Mouse (Mus musculus) right cerebral cortex, adult 18-20 months (tissue): ENCODE results near the gene Csrnp1.
"Not testable (repeated sequence)": the region's sequence is repeated elsewhere in the genome, so short reads cannot be mapped to it uniquely, and the experiment has no call there.

Experiments used
- DNase-seq: peaks from one replicate; pipeline ENCODE4 v3.0.0; 2022; ENCODE audit warnings: mixed read lengths

Csrnp1 gene

GRCm38 (mm10) chr9:119984536-119985011, at the start of gene Csrnp1:
Gene Csrnp1, minus strand, starts transcription at chr9:119984658.
- DNase-seq = no peak

GRCm38 (mm10) chr9:120032710-120033109, 48.3 kb upstream of the Csrnp1 start:
- no peak for DNase-seq

DNA sequence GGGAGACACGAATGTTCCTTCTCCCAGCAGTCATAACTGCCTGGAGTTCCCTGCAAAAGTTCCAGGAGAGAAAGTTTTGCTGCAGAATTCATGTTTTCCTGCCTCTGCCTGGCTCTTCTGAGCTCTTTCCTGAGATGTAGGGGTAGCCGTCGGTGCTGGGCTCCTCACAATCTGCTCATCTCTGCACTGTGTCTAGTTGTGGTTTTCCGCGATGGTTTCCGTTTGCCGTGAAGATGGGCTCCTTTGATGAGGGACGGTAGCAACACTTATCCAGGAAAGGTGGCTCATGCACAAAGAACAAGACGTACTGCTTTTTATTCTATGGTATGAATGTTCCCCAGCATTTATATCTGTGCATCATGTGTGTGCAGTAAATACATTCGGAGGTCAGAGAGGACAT, 46.0 kb upstream of the Csrnp1 start:
- no peak for DNase-seq

DNA sequence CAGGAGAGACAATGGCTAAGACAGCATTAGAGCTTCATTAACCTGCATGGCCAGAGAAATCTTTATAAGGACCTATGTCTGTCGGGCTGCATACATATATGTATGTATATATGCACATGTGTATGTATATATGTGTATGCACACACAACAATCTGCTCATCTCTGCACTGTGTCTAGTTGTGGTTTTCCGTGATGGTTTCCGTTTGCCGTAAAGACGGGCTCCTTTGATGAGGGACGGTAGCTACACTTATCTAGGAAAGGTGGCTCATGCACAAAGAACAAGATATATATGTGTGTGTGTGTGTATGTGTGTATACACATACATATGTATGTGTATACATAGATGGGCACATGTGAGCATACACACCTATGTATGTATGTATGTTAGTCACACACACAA, 45.4 kb upstream of the Csrnp1 start:
- no peak for DNase-seq

- DNase-seq = no peak
Observed at GRCm38 (mm10) chr9:120027401-120028151, 43.1 kb upstream of the Csrnp1 start.

GRCm38 (mm10) chr9:120024625-120025024, 40.2 kb upstream of the Csrnp1 start:
- no peak for DNase-seq

DNA sequence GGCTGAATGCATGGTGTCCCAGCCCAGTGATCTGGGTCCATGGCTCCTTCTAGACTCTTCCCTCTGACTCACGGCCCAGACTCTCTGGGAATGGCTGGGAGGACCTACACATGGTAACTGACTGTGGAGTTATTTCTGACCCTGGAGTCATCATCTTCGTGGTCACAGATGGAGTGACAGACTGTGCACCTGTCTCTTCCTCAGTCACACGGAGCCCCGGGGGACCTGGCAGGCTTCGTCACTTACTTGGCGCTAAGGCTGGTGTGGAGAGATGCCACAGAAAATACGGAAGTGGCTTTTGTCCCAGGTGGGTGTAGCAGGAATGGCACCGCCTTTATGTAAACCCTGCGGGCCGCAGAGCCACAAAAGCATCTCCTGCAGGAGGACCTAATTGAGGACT, 39.7 kb upstream of the Csrnp1 start:
- DNase-seq = peak; percentile 37

- no peak for DNase-seq
Observed at GRCm38 (mm10) chr9:120023086-120023811, 38.8 kb upstream of the Csrnp1 start, which contains the start of gene Xirp1. Gene Xirp1, minus strand, starts transcription at chr9:120023598.

- no peak for DNase-seq
Observed at GRCm38 (mm10) chr9:120021164-120021563, 36.7 kb upstream of the Csrnp1 start.

DNA sequence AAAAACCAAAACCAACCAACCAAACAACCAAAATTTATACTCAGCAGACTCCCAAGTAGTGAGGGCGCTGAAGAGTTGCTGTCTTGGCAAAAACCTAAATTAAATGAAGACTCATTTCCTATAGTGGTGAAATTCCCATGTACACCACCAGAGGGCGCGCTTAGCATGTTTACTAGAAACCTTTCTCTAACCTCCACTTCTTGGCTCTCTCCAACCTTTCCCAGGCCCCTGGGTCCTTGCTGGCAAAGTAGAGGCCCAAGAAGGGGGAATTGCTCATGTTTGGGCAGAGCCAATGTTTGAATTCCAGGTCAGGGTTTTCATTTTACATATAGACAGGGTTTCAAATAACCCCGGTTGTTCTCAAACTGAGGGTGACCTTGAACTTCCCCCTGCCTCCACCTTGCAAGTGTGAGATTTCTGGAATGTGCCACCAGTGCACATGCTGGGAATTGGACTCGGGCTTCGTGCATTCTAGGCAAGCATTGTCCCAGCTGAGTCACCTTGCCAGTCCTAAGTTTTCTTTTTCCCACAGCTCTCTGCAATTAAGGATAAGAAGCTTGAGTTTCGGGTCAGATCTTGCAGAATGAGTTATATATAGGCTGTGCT, 35.9 kb upstream of the Csrnp1 start:
- peak; percentile 71 for DNase-seq

DNA sequence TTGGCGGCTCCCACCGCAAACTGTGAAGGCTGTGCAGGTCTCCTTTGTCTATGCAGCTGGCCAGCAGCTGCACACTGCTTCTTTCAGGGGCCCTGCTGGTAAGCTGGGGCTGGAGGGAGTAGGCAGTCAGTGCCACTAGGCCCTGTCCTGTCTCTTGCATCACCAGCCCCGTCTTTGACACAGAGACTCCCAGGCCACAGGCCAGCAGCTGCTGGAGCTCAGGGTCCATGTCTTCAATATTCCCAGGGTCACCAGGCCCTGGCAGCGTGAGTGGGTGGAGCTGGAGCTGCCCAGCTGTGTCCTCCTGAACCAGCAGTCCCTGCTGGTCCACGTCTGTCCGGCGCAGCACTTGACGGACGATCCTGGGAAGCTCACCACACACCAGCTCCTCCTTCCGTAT, 32.5 kb upstream of the Csrnp1 start:
- no peak for DNase-seq

- no peak for DNase-seq
Observed at GRCm38 (mm10) chr9:120014828-120015227, 30.4 kb upstream of the Csrnp1 start.

DNA sequence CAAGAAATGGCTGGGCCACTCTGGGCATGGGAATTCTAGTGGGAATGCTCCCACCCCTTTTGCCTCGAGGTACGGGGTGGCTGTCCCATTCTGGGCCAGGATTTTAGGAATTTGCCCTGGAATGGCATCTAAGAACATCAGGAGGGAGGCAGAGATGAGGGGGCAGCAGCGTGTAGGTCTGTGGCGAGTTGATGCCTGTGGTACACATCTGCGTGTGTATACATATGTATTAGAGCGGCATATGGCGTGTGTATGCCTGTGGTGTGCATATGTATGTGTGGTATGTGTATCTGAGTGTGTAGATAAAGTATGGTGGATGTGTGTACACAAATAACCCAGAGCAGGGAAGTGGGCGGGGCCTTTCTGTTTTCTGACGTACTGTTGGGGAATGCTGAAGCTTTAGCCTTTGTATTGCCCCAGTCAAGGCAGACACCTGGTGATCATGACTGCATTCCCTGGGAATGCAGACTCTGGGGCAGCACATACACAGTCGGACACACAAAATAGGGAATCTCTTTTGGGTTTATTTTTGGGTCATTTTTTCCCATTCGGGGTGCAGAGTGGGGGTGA, 28.9 kb upstream of the Csrnp1 start:
- no peak for DNase-seq

GRCm38 (mm10) chr9:120012781-120013180, 28.3 kb upstream of the Csrnp1 start:
- DNase-seq = peak; percentile 66

- not testable (repeated sequence) for DNase-seq
Observed at GRCm38 (mm10) chr9:120012161-120012560, 27.7 kb upstream of the Csrnp1 start.

- DNase-seq = peak; percentile 82
Observed at GRCm38 (mm10) chr9:120011533-120011932, 27.1 kb upstream of the Csrnp1 start.

DNA sequence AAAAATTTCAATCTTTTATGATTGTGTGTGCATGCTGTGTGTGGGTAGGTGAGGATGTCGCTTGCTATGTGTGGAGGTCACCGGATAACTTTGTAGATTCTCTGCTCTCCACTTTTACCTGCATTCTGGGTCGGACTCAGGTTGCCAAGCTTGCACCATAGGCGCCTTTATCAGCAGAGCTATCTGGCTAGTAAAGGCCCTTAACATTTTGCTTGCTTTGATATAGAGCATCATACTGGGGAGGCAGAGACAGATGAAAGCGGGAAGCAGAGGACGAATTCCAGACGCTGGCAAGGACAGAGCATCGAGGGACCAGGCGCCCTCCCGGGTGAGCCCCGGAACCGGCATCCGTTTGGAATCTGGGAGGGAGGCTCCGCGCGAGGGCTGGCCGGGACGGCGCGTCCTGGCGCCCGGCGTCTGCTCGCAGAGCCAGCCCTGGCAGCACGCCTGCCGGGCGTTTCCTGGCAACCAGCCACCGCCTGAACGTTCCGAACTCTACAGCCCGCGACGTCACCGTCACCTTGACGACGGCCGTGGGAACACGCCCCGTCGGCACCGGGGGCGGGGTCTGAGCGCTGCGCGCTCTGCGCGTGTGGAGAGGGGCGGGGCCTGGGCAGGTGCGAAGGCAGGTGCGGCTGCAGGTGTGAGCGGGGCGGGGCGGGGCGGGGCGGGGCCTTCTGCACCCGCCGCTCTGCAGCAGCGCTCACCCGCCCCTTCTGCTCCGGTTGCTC, 26.5 kb upstream of the Csrnp1 start:
- peak; percentile 97 for DNase-seq

GRCm38 (mm10) chr9:120009871-120010270, 25.4 kb upstream of the Csrnp1 start:
- DNase-seq = no peak

- DNase-seq = no peak
Observed at GRCm38 (mm10) chr9:120009226-120009841, 24.9 kb upstream of the Csrnp1 start.

DNA sequence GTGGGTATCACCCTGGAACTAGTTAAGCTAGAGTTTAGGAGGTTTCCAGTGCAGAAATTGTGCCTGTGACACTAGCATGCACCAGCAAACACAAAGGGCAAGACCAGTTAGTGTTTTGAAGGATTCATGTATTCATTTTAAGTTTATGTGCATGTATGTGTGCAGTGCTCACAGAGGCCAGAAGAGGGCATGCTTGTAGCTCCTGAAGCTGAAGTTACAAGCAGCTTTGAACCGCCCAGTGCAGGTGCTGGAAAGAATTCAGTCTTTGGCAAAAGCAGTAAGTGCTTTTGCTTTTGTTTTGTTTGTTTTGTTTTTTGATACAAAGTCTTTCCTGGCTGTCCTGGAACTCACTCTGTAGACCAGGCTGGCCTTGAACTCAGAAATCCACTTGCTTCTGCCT, 23.4 kb upstream of the Csrnp1 start:
- no peak for DNase-seq

DNA sequence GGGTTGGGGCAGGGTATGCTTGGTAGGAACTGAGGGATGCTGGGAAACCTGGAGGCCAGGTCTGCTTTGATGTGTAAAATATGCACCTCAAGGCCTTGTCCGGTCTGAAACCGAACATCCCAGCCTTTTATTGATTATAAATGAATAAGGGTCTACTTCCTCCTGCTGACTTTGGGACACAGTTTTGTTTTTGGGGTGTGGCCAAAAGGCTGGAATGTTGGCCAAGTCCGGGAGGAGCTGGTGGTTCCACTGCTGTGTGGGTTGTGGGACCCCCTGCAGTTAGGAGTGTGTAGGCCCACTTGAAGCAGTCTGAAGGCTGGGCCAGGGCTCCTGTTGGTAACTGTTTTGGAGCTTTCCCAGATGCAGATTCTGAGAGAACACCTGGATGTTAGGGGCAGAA, 21.5 kb upstream of the Csrnp1 start:
- no peak for DNase-seq

GRCm38 (mm10) chr9:120002893-120003292, 18.4 kb upstream of the Csrnp1 start:
- no peak for DNase-seq
